ENCODE assay signal across 9 mouse cellular contexts in genomic region chr13:21402848-21403247, GRCm38 (mm10). TPM values are rescaled to one million over a fixed set of nuclear protein-coding genes. Genes with fewer than 3 reads are reported as not detected.
A peak's percentile ranks its signal among the peaks of the same experiment; 100 is the strongest.
DNase-seq lines count a peak whose midpoint lies in the region; ATAC-seq lines count a peak whose summit lies in the region.
"Had no signal": no experiment of that assay in that cellular context is flagged by ENCODE, and none has a peak within 500 bp of the region (broad histone marks: within the 10 kb centered on the region; RNA-seq: fewer than 3 reads in every experiment).

No protein-coding gene starts in this region.

- peak overlapping the region; percentile 97 for H3K9ac ChIP-seq in kidney, embryonic 16.5 days (replicated peaks; ENCODE audit: low read length)
- H3K9ac ChIP-seq in intestine, embryonic 14.5 days (ENCODE audit: low read length), result peak overlapping the region; percentile 90
- peak overlapping the region; percentile 86 for H3K9ac ChIP-seq in midbrain, embryonic 16.5 days (ENCODE audit: low read depth, low read length)

- H3K4me2 ChIP-seq in kidney, embryonic 16.5 days (replicated peaks; ENCODE audit: low read depth, low read length), result peak overlapping the region; percentile 86
- peak overlapping the region; percentile 67 for H3K4me2 ChIP-seq in intestine, embryonic 14.5 days (ENCODE audit: low read length)
- peak overlapping the region; percentile 71 for H3K4me2 ChIP-seq in midbrain, embryonic 16.5 days (ENCODE audit: low read length)

- no peaks in the 10 kb centered on the region for H3K27me3 ChIP-seq in kidney, embryonic 16.5 days (ENCODE audit: insufficient read depth, low read length)
- no peaks in the 10 kb centered on the region for H3K27me3 ChIP-seq in embryonic facial prominence, embryonic 10.5 days (replicated peaks; ENCODE audit: low read depth, poor library complexity, severe bottlenecking)
- no peaks in the 10 kb centered on the region for H3K27me3 ChIP-seq in intestine, embryonic 14.5 days (replicated peaks; ENCODE audit: control insufficient read depth, insufficient read depth, low read length)
- no peaks in the 10 kb centered on the region; the same call in 1 of the 2 replicates for H3K27me3 ChIP-seq in midbrain, embryonic 16.5 days (ENCODE audit: control insufficient read depth, insufficient read depth, low read depth, low read length)

- peak; percentile 43; the same call in 1 of the 2 replicates for ATAC-seq in kidney, embryonic 16.5 days (ENCODE audit: low FRiP score, low TSS enrichment)
- ATAC-seq in intestine, embryonic 14.5 days (replicated peaks; ENCODE audit: low FRiP score, low TSS enrichment, low read depth), result no peak
- ATAC-seq in midbrain, embryonic 16.5 days, result peak; percentile 53; the same call in 1 of the 2 replicates
- no peak for ATAC-seq in megakaryocyte-erythroid progenitor cell, adult 5-6 weeks (replicated peaks; ENCODE audit: low FRiP score, low TSS enrichment, poor library complexity, severe bottlenecking)

- no peak for DNase-seq in kidney, postnatal 25 days
- DNase-seq in embryonic facial prominence, embryonic 10.5 days (ENCODE audit: low spot score), result no peak
- DNase-seq in intestine, embryonic 14.5 days (ENCODE audit: low spot score), result no peak
- no peak for DNase-seq in gastrocnemius, postnatal 14 days
- no peak for DNase-seq in left cerebral cortex, postnatal 25 days (ENCODE audit: low spot score in 2 of 2)

- peak overlapping the region; percentile 91 for H3K4me3 ChIP-seq in kidney, embryonic 16.5 days (ENCODE audit: low read length)
- H3K4me3 ChIP-seq in embryonic facial prominence, embryonic 10.5 days, result peak overlapping the region; percentile 84
- peak overlapping the region; percentile 83 for H3K4me3 ChIP-seq in intestine, embryonic 14.5 days (ENCODE audit: low read depth, low read length)
- peak overlapping the region; percentile 88 for H3K4me3 ChIP-seq in midbrain, embryonic 16.5 days (ENCODE audit: low read depth, low read length)

- peaks cover 15% of the 10 kb centered on the region for H3K4me1 ChIP-seq in kidney, embryonic 16.5 days (ENCODE audit: insufficient read depth, low read length)
- peaks cover 14% of the 10 kb centered on the region for H3K4me1 ChIP-seq in embryonic facial prominence, embryonic 10.5 days
- H3K4me1 ChIP-seq in intestine, embryonic 14.5 days (replicated peaks; ENCODE audit: control insufficient read depth, insufficient read depth, low read length), result peaks cover 13% of the 10 kb centered on the region; the same call in 1 of the 2 replicates
- peaks cover 28% of the 10 kb centered on the region for H3K4me1 ChIP-seq in midbrain, embryonic 16.5 days (ENCODE audit: control insufficient read depth, insufficient read depth, low read length)

- 3% methylated on average over 2 of the region's 2 CpGs for WGBS in kidney, embryonic 16.5 days
- WGBS in embryonic facial prominence, embryonic 10.5 days, result 0% methylated on average over 2 of the region's 2 CpGs
- WGBS in intestine, embryonic 14.5 days, result 0% methylated on average over 2 of the region's 2 CpGs
- 0% methylated on average over 2 of the region's 2 CpGs for WGBS in midbrain, embryonic 16.5 days

- H3K9me3 ChIP-seq in kidney, embryonic 16.5 days (ENCODE audit: low read length), result no peaks in the 10 kb centered on the region
- no peaks in the 10 kb centered on the region for H3K9me3 ChIP-seq in embryonic facial prominence, embryonic 10.5 days
- H3K9me3 ChIP-seq in intestine, embryonic 14.5 days (ENCODE audit: control insufficient read depth, low read length), result no peaks in the 10 kb centered on the region
- no peaks in the 10 kb centered on the region for H3K9me3 ChIP-seq in midbrain, embryonic 16.5 days (replicated peaks; ENCODE audit: control insufficient read depth, low read length, poor library complexity, severe bottlenecking)

- peaks cover 11% of the 10 kb centered on the region for H3K36me3 ChIP-seq in kidney, embryonic 16.5 days (ENCODE audit: insufficient read depth, low read length)
- H3K36me3 ChIP-seq in embryonic facial prominence, embryonic 10.5 days (replicated peaks), result peaks cover 30% of the 10 kb centered on the region
- peaks cover 14% of the 10 kb centered on the region; the same call in 1 of the 2 replicates for H3K36me3 ChIP-seq in intestine, embryonic 14.5 days (ENCODE audit: control insufficient read depth, insufficient read depth, low read length)
- H3K36me3 ChIP-seq in midbrain, embryonic 16.5 days (ENCODE audit: control insufficient read depth, insufficient read depth, low read length), result peaks cover 8% of the 10 kb centered on the region

- intact Hi-C loops in gastrocnemius, postnatal 14 days (cut with DNase I; ENCODE audit: low total_unique reads), result no loop called here
- intact Hi-C loops in left cerebral cortex, postnatal 25 days (cut with DNase I), result loop anchor here (1.0 to 2.0 kb wide), 3 partner anchors 40 to 127 kb away; partner anchors contain the start of genes Zscan12 and Zscan26

- H3K27ac ChIP-seq in kidney, embryonic 16.5 days (ENCODE audit: low read length), result no peak overlapping the region; the same call in 1 of the 2 replicates
- H3K27ac ChIP-seq in embryonic facial prominence, embryonic 10.5 days (replicated peaks), result peak overlapping the region; percentile 93
- no peak overlapping the region for H3K27ac ChIP-seq in intestine, embryonic 14.5 days (ENCODE audit: low read depth)
- peak overlapping the region; percentile 81; the same call in 1 of the 2 replicates for H3K27ac ChIP-seq in midbrain, embryonic 16.5 days (ENCODE audit: low read length)

RNA-seq across cellular contexts. Expression of gene Zkscan3, which starts 0.3 kb away (rescaled TPM):
- 88.0 and 91.8 TPM in 2 replicates for polyA plus RNA-seq in kidney, embryonic 16.5 days (2015; fragmentation: Nextera tagmentation; extraction: Ambion mirVana)
- polyA plus RNA-seq in embryonic facial prominence, embryonic 10.5 days (2016; fragmentation: Nextera tagmentation; extraction: Ambion mirVana), result 91.5 and 91.9 TPM in 2 replicates
- polyA plus RNA-seq in intestine, embryonic 14.5 days (2014; fragmentation: Nextera tagmentation; extraction: Ambion mirVana), result 72.2 and 74.6 TPM in 2 replicates
- polyA plus RNA-seq in midbrain, embryonic 16.5 days (2015; fragmentation: Nextera tagmentation; extraction: Ambion mirVana), result 64.5 and 73.5 TPM in 2 replicates
- 45.1 and 49.1 TPM in 2 replicates for total RNA-seq in megakaryocyte-erythroid progenitor cell, adult 5-6 weeks (2014; fragmentation: Nextera tagmentation)
- 28.8 and 32.3 TPM in 2 replicates for total RNA-seq in megakaryocyte-erythroid progenitor cell, adult 5-6 weeks (2017)
- 10 to 100 TPM; 14.8 TPM for total RNA-seq in gastrocnemius, postnatal 14 days (2021)
- total RNA-seq in left cerebral cortex, postnatal 25 days (2021), result 10 to 100 TPM; 37.2 to 44.5 TPM

RNA-seq across cellular contexts. Expression of gene Pgbd1, which starts 38.0 kb away (rescaled TPM):
- polyA plus RNA-seq in kidney, embryonic 16.5 days (2015; fragmentation: Nextera tagmentation; extraction: Ambion mirVana), result 3.8 and 4.7 TPM in 2 replicates
- polyA plus RNA-seq in embryonic facial prominence, embryonic 10.5 days (2016; fragmentation: Nextera tagmentation; extraction: Ambion mirVana), result 4.2 and 4.9 TPM in 2 replicates
- polyA plus RNA-seq in intestine, embryonic 14.5 days (2014; fragmentation: Nextera tagmentation; extraction: Ambion mirVana), result 2.7 and 3.2 TPM in 2 replicates
- polyA plus RNA-seq in midbrain, embryonic 16.5 days (2015; fragmentation: Nextera tagmentation; extraction: Ambion mirVana), result 4.6 and 4.8 TPM in 2 replicates
- 2.8 and 4.3 TPM in 2 replicates for total RNA-seq in megakaryocyte-erythroid progenitor cell, adult 5-6 weeks (2014; fragmentation: Nextera tagmentation)
- total RNA-seq in megakaryocyte-erythroid progenitor cell, adult 5-6 weeks (2017), result 4.5 and 6.1 TPM in 2 replicates
- total RNA-seq in gastrocnemius, postnatal 14 days (2021), result under 1 TPM; 0.20 to 0.27 TPM
- total RNA-seq in left cerebral cortex, postnatal 25 days (2021), result 1 to 10 TPM; 1.5 to 1.7 TPM

RNA-seq across cellular contexts. Expression of gene Zscan12, which starts 40.2 kb away (rescaled TPM):
- polyA plus RNA-seq in kidney, embryonic 16.5 days (2015; fragmentation: Nextera tagmentation; extraction: Ambion mirVana), result 12.9 and 13.9 TPM in 2 replicates
- 19.3 and 20.4 TPM in 2 replicates for polyA plus RNA-seq in embryonic facial prominence, embryonic 10.5 days (2016; fragmentation: Nextera tagmentation; extraction: Ambion mirVana)
- polyA plus RNA-seq in intestine, embryonic 14.5 days (2014; fragmentation: Nextera tagmentation; extraction: Ambion mirVana), result 10.1 and 12.7 TPM in 2 replicates
- 11.5 and 13.5 TPM in 2 replicates for polyA plus RNA-seq in midbrain, embryonic 16.5 days (2015; fragmentation: Nextera tagmentation; extraction: Ambion mirVana)
- 8.5 and 11.1 TPM in 2 replicates for total RNA-seq in megakaryocyte-erythroid progenitor cell, adult 5-6 weeks (2014; fragmentation: Nextera tagmentation)
- total RNA-seq in megakaryocyte-erythroid progenitor cell, adult 5-6 weeks (2017), result 11.0 and 20.0 TPM in 2 replicates
- 1 to 10 TPM; 5.5 to 5.9 TPM for total RNA-seq in gastrocnemius, postnatal 14 days (2021)
- total RNA-seq in left cerebral cortex, postnatal 25 days (2021), result 1 to 10 TPM; 7.5 to 7.9 TPM

RNA-seq across cellular contexts. Expression of gene Zscan26, which starts 50.7 kb away (rescaled TPM):
- 22.9 and 32.2 TPM in 2 replicates for polyA plus RNA-seq in kidney, embryonic 16.5 days (2015; fragmentation: Nextera tagmentation; extraction: Ambion mirVana)
- 29.4 and 29.9 TPM in 2 replicates for polyA plus RNA-seq in embryonic facial prominence, embryonic 10.5 days (2016; fragmentation: Nextera tagmentation; extraction: Ambion mirVana)
- polyA plus RNA-seq in intestine, embryonic 14.5 days (2014; fragmentation: Nextera tagmentation; extraction: Ambion mirVana), result 23.0 and 29.7 TPM in 2 replicates
- 21.5 and 23.4 TPM in 2 replicates for polyA plus RNA-seq in midbrain, embryonic 16.5 days (2015; fragmentation: Nextera tagmentation; extraction: Ambion mirVana)
- total RNA-seq in megakaryocyte-erythroid progenitor cell, adult 5-6 weeks (2014; fragmentation: Nextera tagmentation), result 11.1 and 23.8 TPM in 2 replicates
- 16.8 and 21.2 TPM in 2 replicates for total RNA-seq in megakaryocyte-erythroid progenitor cell, adult 5-6 weeks (2017)
- total RNA-seq in gastrocnemius, postnatal 14 days (2021), result 10 to 100 TPM in 1 of 2 experiments, 1 to 10 TPM in 1; 8.9 to 10.8 TPM
- total RNA-seq in left cerebral cortex, postnatal 25 days (2021), result 10 to 100 TPM; 48.3 to 51.3 TPM

RNA-seq across cellular contexts. Expression of gene Olfr1367, which starts 56.1 kb away (rescaled TPM):
- polyA plus RNA-seq in kidney, embryonic 16.5 days (2015; fragmentation: Nextera tagmentation; extraction: Ambion mirVana), result not detected in 2 replicates
- not detected in 2 replicates for polyA plus RNA-seq in embryonic facial prominence, embryonic 10.5 days (2016; fragmentation: Nextera tagmentation; extraction: Ambion mirVana)
- not detected in 2 replicates for polyA plus RNA-seq in intestine, embryonic 14.5 days (2014; fragmentation: Nextera tagmentation; extraction: Ambion mirVana)
- polyA plus RNA-seq in midbrain, embryonic 16.5 days (2015; fragmentation: Nextera tagmentation; extraction: Ambion mirVana), result not detected in 2 replicates
- not detected in 2 replicates for total RNA-seq in megakaryocyte-erythroid progenitor cell, adult 5-6 weeks (2014; fragmentation: Nextera tagmentation)
- not detected in 2 replicates for total RNA-seq in megakaryocyte-erythroid progenitor cell, adult 5-6 weeks (2017)
- total RNA-seq in gastrocnemius, postnatal 14 days (2021), result not detected
- not detected for total RNA-seq in left cerebral cortex, postnatal 25 days (2021)
- polyA plus RNA-seq: gonadal fat pad, adult 2 months had no signal

Comparison
In these comparisons a context has a peak if more than half of its experiments do, and no peak if none do; other contexts are left out.
1. ATAC-seq: peak in kidney, embryonic 16.5 days (single experiment) and midbrain, embryonic 16.5 days (single experiment); none in intestine, embryonic 14.5 days (single experiment) and megakaryocyte-erythroid progenitor cell, adult 5-6 weeks (single experiment).
2. H3K27ac ChIP-seq: peak in embryonic facial prominence, embryonic 10.5 days (single experiment) and midbrain, embryonic 16.5 days (single experiment); none in kidney, embryonic 16.5 days (single experiment) and intestine, embryonic 14.5 days (single experiment).
3. Peak in every context shown above with its lines, with median percentiles within 50 percentile points of each other: H3K4me2 ChIP-seq, H3K4me3 ChIP-seq and H3K9ac ChIP-seq.